Mouse (Mus musculus): ENCODE results near the gene Plbd1. TPM values are rescaled to one million over a fixed set of nuclear protein-coding genes. Genes with fewer than 3 reads are reported as not detected.

Gene Plbd1
- 1 to 10 TPM; 2.9 to 5.1 TPM for total RNA-seq (2023)

GRCm38 (mm10) chr6:136661706-136662016, at the start of gene Plbd1:
TSS of gene Plbd1 (minus strand) at chr6:136661928.

Other genes with a start within 250 kb of the Plbd1 start
- not detected for gene E330021D16Rik, start 246.4 kb downstream of the Plbd1 start, total RNA-seq (2023)
- gene Atf7ip, start 155.8 kb downstream of the Plbd1 start, total RNA-seq (2023) = 100 to 1,000 TPM; 255 to 329 TPM
- not detected for gene Gucy2c, start 119.8 kb upstream of the Plbd1 start, total RNA-seq (2023)
- gene Hist4h4, start 142.5 kb upstream of the Plbd1 start, total RNA-seq (2023) = 10 to 100 TPM; 19.9 to 23.3 TPM
- gene H2afj, start 146.3 kb upstream of the Plbd1 start, total RNA-seq (2023) = 10 to 100 TPM; 73.5 to 81.5 TPM
- gene BC049715, start 165.7 kb upstream of the Plbd1 start, total RNA-seq (2023) = 1 to 10 TPM; 4.2 to 9.3 TPM
- gene Wbp11, start 166.3 kb upstream of the Plbd1 start, total RNA-seq (2023) = 100 to 1,000 TPM; 158 to 169 TPM
- under 1 TPM in 1 of 2 experiments, not detected in 1; 0.41 TPM for gene Smco3, start 173.5 kb upstream of the Plbd1 start, total RNA-seq (2023)
- 1 to 10 TPM; 4.6 to 7.1 TPM for gene Art4, start 195.8 kb upstream of the Plbd1 start, total RNA-seq (2023)
- gene Mgp, start 213.9 kb upstream of the Plbd1 start, total RNA-seq (2023) = not detected

All from T-cell, adult 66 days (primary cell).